Mouse (Mus musculus) adrenal gland, postnatal 10 days (tissue): ENCODE results near the gene Frem2. TPM values are rescaled to one million over a fixed set of nuclear protein-coding genes. Genes with fewer than 3 reads are reported as not detected.

Experiments
- DNase-seq: peaks from one replicate; pipeline ENCODE4 v3.0.0; 2021; ENCODE audit warnings: mixed read lengths
- total RNA-seq, 2 experiments: library from RNA; stranded (reverse); gene quantifications; 2 replicates each; pipeline ENCODE4 v1.2.3; 2021

The Frem2 gene
- total RNA-seq, 2 experiments from 2014 or later = 1.4 to 2.3 TPM

- no peak for DNase-seq
These were observed 101.9 kb downstream of the Frem2 start for GRCm38 (mm10) chr3:53555031-53555952.

- no peak for DNase-seq
These were observed 104.5 kb downstream of the Frem2 start for GRCm38 (mm10) chr3:53552691-53553090.

GRCm38 (mm10) chr3:53532091-53532490 is 125.1 kb downstream of the Frem2 start:
- no peak for DNase-seq

GRCm38 (mm10) chr3:53530305-53530704 is 126.8 kb downstream of the Frem2 start:
- DNase-seq = no peak

GRCm38 (mm10) chr3:53525737-53526136 is 131.4 kb downstream of the Frem2 start:
- DNase-seq = peak; percentile 78

GRCm38 (mm10) chr3:53522794-53523193 is 134.4 kb downstream of the Frem2 start:
- DNase-seq = no peak

- DNase-seq = no peak
These were observed 142.7 kb downstream of the Frem2 start for GRCm38 (mm10) chr3:53514221-53515065.

GRCm38 (mm10) chr3:53513096-53513495 is 144.1 kb downstream of the Frem2 start:
- DNase-seq = no peak

GRCm38 (mm10) chr3:53502428-53502827 is 154.7 kb downstream of the Frem2 start:
- no peak for DNase-seq

- peak; percentile 28 for DNase-seq
These were observed 158.7 kb downstream of the Frem2 start for GRCm38 (mm10) chr3:53498351-53498905.

- no peak for DNase-seq
These were observed 168.8 kb downstream of the Frem2 start, which contains the start of gene Stoml3 for GRCm38 (mm10) chr3:53488353-53488752. Gene Stoml3, plus strand, starts transcription at chr3:53488653.

GRCm38 (mm10) chr3:53486996-53487576 is 170.1 kb downstream of the Frem2 start:
- DNase-seq = no peak

- DNase-seq = no peak
These were observed 170.6 kb downstream of the Frem2 start for GRCm38 (mm10) chr3:53486561-53486960.

GRCm38 (mm10) chr3:53483414-53484059 is 173.6 kb downstream of the Frem2 start:
- DNase-seq = no peak

GRCm38 (mm10) chr3:53478419-53479046 is 178.6 kb downstream of the Frem2 start:
- no peak for DNase-seq

- no peak for DNase-seq
These were observed 179.7 kb downstream of the Frem2 start for GRCm38 (mm10) chr3:53477468-53477867.

- peak; percentile 53 for DNase-seq
These were observed 181.3 kb downstream of the Frem2 start for GRCm38 (mm10) chr3:53475889-53476288.

GRCm38 (mm10) chr3:53474179-53474578 is 183.0 kb downstream of the Frem2 start:
- DNase-seq = no peak

- DNase-seq = no peak
These were observed 185.1 kb downstream of the Frem2 start for GRCm38 (mm10) chr3:53472061-53472460.

- no peak for DNase-seq
These were observed 187.5 kb downstream of the Frem2 start for GRCm38 (mm10) chr3:53469650-53470049.

GRCm38 (mm10) chr3:53467356-53467755 is 189.8 kb downstream of the Frem2 start:
- DNase-seq = peak; percentile 49
